Mouse (Mus musculus) liver, embryonic 15.5 days (tissue): ENCODE data around the gene Nectin2. TPM values are rescaled to one million over a fixed set of nuclear protein-coding genes. Genes with fewer than 3 reads are reported as not detected.

Experiments used
- ATAC-seq: fragments of 200-750 bp; cut with Nextera tagmentation; 2 replicates; pipeline ENCODE4 v1.8.0; 2017; ENCODE audit warnings: moderate number of reproducible peaks, mild to moderate bottlenecking, moderate library complexity; ENCODE audit not compliant: insufficient read depth
- H3K27ac ChIP-seq: fragments of 300-500 bp; sonication (generic); replicated peaks from 2 replicates; pipeline ENCODE4 v1.5.1; 2015; ENCODE audit warnings: mild to moderate bottlenecking, inconsistent platforms
- H3K27me3 ChIP-seq: fragments of 300-500 bp; sonication (generic); 2 replicates; pipeline ENCODE4 v1.6.1; 2015; ENCODE audit warnings: mild to moderate bottlenecking, inconsistent platforms
- H3K36me3 ChIP-seq: fragments of 300-500 bp; sonication (generic); replicated peaks from 2 replicates; pipeline ENCODE4 v1.6.1; 2015; ENCODE audit warnings: moderate library complexity, mild to moderate bottlenecking, inconsistent platforms
- H3K4me1 ChIP-seq: fragments of 300-500 bp; sonication (generic); replicated peaks from 2 replicates; pipeline ENCODE4 v1.6.1; 2015; ENCODE audit warnings: inconsistent platforms
- H3K4me2 ChIP-seq: fragments of 300-500 bp; sonication (generic); 2 replicates; pipeline ENCODE4 v1.6.1; 2015; ENCODE audit warnings: moderate library complexity, mild to moderate bottlenecking, inconsistent platforms
- H3K4me3 ChIP-seq: fragments of 300-500 bp; sonication (generic); replicated peaks from 2 replicates; pipeline ENCODE4 v1.5.1; 2015; ENCODE audit warnings: mild to moderate bottlenecking, inconsistent platforms
- H3K9ac ChIP-seq: fragments of 300-500 bp; sonication (generic); 2 replicates; pipeline ENCODE4 v1.6.1; 2015; ENCODE audit warnings: moderate library complexity, mild to moderate bottlenecking, inconsistent platforms
- H3K9me3 ChIP-seq: fragments of 300-500 bp; sonication (generic); replicated peaks from 2 replicates; pipeline ENCODE4 v1.6.1; 2016; ENCODE audit warnings: inconsistent platforms
- WGBS: fragments of 180-500 bp; shearing (Covaris S2); methylation state at CpG from one replicate; pipeline ENCODE4 v1.1.7; 2015; ENCODE audit warnings: mixed read lengths; ENCODE audit not compliant: insufficient replicate concordance; 5-methylcytosine and 5-hydroxymethylcytosine counted together
- polyA plus RNA-seq: library from polyadenylated mRNA; unstranded; fragments of >200 nt; fragmentation: Nextera tagmentation; extraction: Ambion mirVana; gene quantifications from 2 replicates; pipeline ENCODE4 v1.2.1, GENCODE M21; 2015

Gene Nectin2
- polyA plus RNA-seq, 1 experiment from 2014 or later = 15.2 TPM

DNA sequence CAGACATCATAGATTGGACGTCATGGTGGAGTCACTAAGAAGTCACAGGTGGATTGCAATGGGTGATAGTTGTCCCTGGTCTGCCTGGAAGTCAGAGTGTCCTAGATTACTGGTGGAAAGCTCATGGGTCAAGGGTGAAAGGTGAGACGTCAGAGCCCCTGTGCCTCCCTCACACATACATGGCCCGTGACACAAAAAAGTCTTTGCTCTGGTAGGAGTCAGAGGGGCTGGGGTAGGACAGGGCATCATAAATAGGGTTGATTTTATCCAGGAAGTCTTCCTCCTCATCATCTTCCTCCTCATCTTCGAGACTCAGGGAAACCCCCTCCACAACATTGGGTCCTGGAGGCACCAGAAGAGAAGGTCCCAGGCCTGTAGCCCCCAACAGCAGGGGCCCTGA is 32.9 kb downstream of the Nectin2 start:
- Histone ChIP-seq H3K9me3 (no peaks in the 10 kb centered on the region), H3K36me3 (peaks cover 15% of the 10 kb centered on the region), H3K4me3 (no peak overlapping the region), H3K9ac (no peak overlapping the region), H3K27ac (no peak overlapping the region), H3K4me1 (peaks cover 40% of the 10 kb centered on the region), H3K4me2 (no peak overlapping the region), H3K27me3 (no peaks in the 10 kb centered on the region)
- ATAC-seq = no peak
- 66% methylated on average over 4 of the region's 4 CpGs for WGBS

DNA sequence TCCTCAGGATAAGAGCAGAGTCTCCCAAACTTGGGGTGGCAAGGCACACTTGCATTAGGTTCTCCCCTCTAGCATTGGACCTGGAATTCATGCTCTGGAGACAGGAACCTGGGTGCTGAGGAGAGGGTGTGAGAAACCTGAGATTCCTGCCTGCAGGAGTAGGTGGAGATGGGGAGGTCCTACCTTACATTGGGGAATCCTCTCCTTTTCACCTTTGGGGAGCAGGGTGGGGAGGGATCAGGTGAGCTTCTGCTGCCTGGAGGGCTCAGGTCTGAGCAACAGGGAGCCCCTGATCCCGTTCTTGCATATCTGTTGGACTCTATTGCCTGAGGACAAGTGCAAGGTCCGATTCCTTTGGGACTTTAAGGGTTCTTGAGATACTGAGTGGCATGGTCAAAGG is 33.5 kb downstream of the Nectin2 start:
- Histone ChIP-seq H3K9ac (no peak overlapping the region), H3K4me3 (peak overlapping the region; percentile 67)
- 71% methylated on average over 2 of the region's 2 CpGs for WGBS

DNA sequence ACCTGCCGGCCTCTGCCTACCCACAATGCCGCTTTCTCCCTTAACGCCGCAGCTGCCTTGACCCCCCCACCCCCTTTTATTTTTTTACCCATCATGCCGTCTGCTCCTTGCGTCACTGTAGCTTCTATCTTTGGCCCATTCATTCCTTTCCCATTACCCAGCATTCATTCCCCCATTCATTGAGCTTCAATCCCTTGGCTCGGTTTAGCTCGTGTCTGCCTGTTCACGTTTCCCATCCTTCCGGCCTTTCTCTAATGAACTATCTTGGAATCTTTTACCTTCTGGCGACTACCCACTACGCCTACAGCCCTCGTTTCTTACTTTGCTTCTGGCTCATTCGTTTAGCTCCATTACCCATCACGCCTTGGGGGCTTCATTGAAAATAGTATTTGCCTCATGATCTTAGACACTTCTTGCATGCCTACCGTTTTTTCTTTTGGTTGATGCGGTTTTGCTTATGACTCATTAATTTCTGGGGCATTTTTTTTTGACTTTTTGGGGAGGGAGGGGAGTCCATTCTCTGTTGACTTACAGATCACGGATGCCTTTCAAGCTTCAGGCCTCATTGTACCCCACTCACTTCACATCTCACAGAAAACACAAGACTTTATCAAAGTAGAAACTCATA is 34.1 kb downstream of the Nectin2 start:
- Histone ChIP-seq H3K27ac (peak overlapping the region; percentile 87), H3K9ac (peak overlapping the region; percentile 56), H3K9me3 (no peaks in the 10 kb centered on the region), H3K27me3 (no peaks in the 10 kb centered on the region), H3K4me2 (peak overlapping the region; percentile 88), H3K4me1 (peaks cover 39% of the 10 kb centered on the region), H3K4me3 (peak overlapping the region; percentile 67), H3K36me3 (peaks cover 26% of the 10 kb centered on the region)
- 6% methylated on average over 18 of the region's 18 CpGs for WGBS
- no peak for ATAC-seq

More for the DNA sequence above, 33.5 kb downstream of the Nectin2 start:
- no peaks in the 10 kb centered on the region for H3K9me3 ChIP-seq
- peaks cover 39% of the 10 kb centered on the region for H3K4me1 ChIP-seq
- H3K27me3 ChIP-seq = no peaks in the 10 kb centered on the region
- no peak for ATAC-seq
- peak overlapping the region; percentile 88 for H3K4me2 ChIP-seq
- peaks cover 20% of the 10 kb centered on the region for H3K36me3 ChIP-seq
- peak overlapping the region; percentile 87; the same call in 1 of the 2 replicates for H3K27ac ChIP-seq

DNA sequence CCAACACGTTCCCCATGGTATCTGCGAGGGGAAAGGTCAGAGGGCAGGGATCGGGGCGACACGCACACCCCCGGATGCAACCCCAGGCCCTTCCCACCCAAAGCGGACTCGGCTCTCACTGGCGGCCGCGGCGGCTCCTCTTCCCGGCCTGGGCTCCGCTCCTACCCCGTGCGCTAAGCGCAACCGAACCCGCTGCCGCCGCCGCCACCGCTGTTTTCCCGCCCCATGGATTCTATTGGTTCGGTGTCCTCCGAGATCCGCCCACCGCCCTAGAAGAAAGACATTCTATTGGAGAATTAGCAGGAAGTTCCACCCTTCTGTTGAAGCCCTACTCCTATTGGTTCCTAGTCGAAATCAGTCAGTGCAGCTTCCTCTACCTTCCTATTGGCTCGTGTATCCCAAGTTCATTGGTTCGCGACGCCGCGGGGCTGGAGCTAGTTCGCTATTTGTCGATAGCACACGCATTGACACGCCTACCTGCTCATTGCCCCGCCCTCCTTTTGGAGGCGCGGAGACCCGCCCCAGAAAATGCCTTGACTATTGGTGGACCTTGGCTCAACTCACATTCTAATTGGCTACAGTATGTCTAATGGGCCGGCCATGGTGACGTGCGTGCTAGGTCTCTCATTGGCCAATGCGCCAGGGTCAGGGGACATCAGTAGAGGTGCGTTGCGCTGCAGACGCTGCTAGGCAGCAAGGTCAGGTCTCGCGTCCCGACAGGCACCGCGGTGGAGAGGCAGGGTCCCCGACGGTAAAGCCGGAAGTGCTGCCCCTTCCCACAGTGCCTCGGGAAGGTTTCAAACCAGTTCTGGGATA is 34.8 kb downstream of the Nectin2 start, which contains the start of gene Tomm40:
Gene Tomm40, minus strand, starts transcription at position 200 of the 816 bp plus-strand sequence.
- peaks cover 39% of the 10 kb centered on the region for H3K4me1 ChIP-seq
- H3K4me3 ChIP-seq = peak within 1 kb of the TSS; percentile 81
- under 1% methylated on average over 53 of the region's 59 CpGs for WGBS
- ATAC-seq = peak; percentile 98
- H3K27ac ChIP-seq = peak within 1 kb of the TSS; percentile 87
- H3K9me3 ChIP-seq = no peaks in the 10 kb centered on the region
- H3K4me2 ChIP-seq = peak within 1 kb of the TSS; percentile 93
- H3K9ac ChIP-seq = peak within 1 kb of the TSS; percentile 89
- no peaks in the 10 kb centered on the region for H3K27me3 ChIP-seq
- H3K36me3 ChIP-seq = peaks cover 32% of the 10 kb centered on the region

DNA sequence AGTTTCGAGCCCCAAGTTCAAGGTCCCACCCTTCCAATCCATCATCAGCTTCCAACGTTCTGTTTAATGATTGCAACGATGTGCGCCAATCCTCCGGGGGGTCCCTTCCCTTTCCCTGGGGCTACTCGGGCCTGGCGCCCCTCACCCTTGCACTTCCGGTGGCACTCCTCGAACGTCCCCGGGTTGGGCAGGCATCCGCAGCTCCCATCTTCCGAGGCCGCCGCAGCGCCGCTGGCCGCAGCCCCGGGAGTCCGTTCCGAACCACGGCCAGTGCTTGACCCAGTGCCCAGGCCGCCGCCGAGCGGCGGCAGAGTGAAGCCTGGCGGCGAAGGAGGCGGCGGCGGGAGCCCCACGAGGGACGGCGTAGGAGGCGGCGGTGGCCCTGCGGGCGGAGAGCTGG is 35.4 kb downstream of the Nectin2 start:
- 0% methylated on average over 39 of the region's 39 CpGs for WGBS
- H3K27me3 ChIP-seq = no peaks in the 10 kb centered on the region
- peak overlapping the region; percentile 93 for H3K4me2 ChIP-seq

DNA sequence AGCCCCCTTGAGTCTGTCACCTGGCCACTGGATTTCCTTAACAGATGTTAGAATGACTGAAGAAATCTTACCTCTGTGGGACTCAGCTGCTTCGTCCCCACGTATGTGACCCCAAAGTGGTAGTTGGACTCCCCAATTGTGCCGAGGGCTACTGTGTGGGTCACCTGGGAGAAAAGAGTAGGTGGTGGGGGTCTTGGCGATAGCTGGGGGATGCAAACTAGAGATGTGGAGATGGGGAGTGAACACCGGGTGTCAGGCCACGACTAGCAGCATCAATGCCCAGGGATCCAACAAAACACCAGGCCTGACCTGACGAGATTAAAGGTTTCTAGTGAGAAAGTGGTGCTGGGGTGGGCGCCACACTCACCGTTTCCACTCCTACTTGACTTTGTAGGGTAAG is 36.7 kb downstream of the Nectin2 start:
- no peak for ATAC-seq
- Histone ChIP-seq H3K36me3 (peaks cover 50% of the 10 kb centered on the region), H3K4me2 (peak overlapping the region; percentile 93), H3K27me3 (no peaks in the 10 kb centered on the region), H3K9ac (0 out of 2 replicates have a peak overlapping the region, but pooled peaks have one; percentile 89), H3K4me3 (peak overlapping the region; percentile 81), H3K27ac (no peak overlapping the region), H3K4me1 (peaks cover 43% of the 10 kb centered on the region), H3K9me3 (no peaks in the 10 kb centered on the region)
- 68% methylated on average over 9 of the region's 9 CpGs for WGBS

More for the DNA sequence above, 35.4 kb downstream of the Nectin2 start:
- Histone ChIP-seq H3K9ac (peak overlapping the region; percentile 89), H3K36me3 (peaks cover 38% of the 10 kb centered on the region), H3K4me3 (peak overlapping the region; percentile 81), H3K27ac (peak overlapping the region; percentile 75), H3K4me1 (peaks cover 39% of the 10 kb centered on the region), H3K9me3 (no peaks in the 10 kb centered on the region)
- 0 out of 2 replicates have a peak, but pooled peaks have one; percentile 0 for ATAC-seq

DNA sequence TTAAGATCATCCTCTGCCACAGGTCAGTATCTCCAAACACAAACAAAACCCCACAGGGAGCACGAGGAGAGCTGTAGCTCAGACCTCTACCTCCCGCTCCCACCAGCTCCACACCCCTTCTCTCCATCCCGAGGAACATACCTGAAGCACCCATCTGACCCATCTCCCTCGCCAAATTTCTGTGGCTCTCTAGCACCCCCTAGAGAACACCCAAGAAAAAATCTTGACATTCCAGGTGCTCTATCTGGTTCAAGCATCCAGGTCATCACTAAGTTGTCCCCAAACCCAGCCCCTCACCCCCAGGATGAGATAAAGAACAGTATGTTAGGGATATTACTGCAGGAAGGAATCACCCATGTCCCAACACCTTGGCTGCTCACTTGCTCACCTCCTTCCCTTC is 37.1 kb downstream of the Nectin2 start:
- Histone ChIP-seq H3K4me1 (peaks cover 43% of the 10 kb centered on the region), H3K27ac (no peak overlapping the region), H3K4me2 (peak overlapping the region; percentile 93; the same call in 1 of the 2 replicates), H3K9me3 (no peaks in the 10 kb centered on the region), H3K27me3 (no peaks in the 10 kb centered on the region), H3K36me3 (peaks cover 52% of the 10 kb centered on the region), H3K9ac (no peak overlapping the region), H3K4me3 (peak overlapping the region; percentile 81; the same call in 1 of the 2 replicates)
- no peak for ATAC-seq
- 31% methylated on average over 4 of the region's 4 CpGs for WGBS

DNA sequence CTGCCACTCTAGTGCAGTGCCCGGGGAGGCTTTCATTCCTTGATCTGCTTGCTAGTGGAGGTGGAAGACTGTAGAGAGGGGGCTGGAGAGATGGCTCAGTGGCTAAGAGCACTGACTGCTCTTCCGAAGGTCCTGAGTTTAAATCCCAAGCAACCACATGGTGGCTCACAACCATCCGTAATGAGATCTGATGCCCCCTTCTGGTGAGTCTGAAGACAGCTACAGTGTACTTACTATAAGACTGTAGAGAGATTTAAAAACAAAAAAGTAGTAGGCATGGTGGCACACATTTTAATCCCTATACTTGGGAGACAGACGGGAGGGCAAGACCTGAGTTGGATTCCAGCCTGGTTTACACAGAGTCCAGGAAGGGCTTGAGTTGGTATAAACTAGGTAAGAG is 37.9 kb downstream of the Nectin2 start:
- ATAC-seq = no peak
- Histone ChIP-seq H3K9me3 (no peaks in the 10 kb centered on the region), H3K27me3 (no peaks in the 10 kb centered on the region), H3K4me3 (no peak overlapping the region), H3K27ac (no peak overlapping the region), H3K4me1 (peaks cover 41% of the 10 kb centered on the region), H3K36me3 (peaks cover 58% of the 10 kb centered on the region), H3K4me2 (no peak overlapping the region), H3K9ac (no peak overlapping the region)
- 64% methylated on average over 4 of the region's 4 CpGs for WGBS

DNA sequence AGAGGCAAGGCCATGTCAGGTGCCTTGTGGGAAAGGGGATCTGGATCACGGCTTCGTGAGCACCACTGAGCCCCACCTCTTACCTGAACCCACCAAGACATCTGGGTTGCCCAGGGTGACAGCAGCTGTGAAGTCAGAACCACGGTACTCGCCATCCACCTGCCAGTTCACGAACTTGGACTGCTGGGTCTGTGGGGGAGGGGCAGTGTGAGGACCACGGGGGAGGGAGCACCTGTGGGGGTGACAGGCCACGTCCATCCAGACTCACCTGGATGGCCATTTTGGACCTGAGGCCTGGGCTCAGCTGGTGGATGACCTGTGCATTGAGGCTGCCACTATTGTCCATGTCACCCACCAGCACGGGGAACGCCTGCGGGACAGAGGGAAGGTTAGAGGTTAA is 39.6 kb downstream of the Nectin2 start:
- no peak overlapping the region for H3K4me3 ChIP-seq
- H3K9ac ChIP-seq = no peak overlapping the region
- H3K9me3 ChIP-seq = no peaks in the 10 kb centered on the region
- peaks cover 73% of the 10 kb centered on the region for H3K36me3 ChIP-seq
- ATAC-seq = no peak
- H3K27me3 ChIP-seq = no peaks in the 10 kb centered on the region
- H3K4me1 ChIP-seq = peaks cover 28% of the 10 kb centered on the region
- H3K27ac ChIP-seq = no peak overlapping the region
- 74% methylated on average over 10 of the region's 10 CpGs for WGBS
- no peak overlapping the region for H3K4me2 ChIP-seq

DNA sequence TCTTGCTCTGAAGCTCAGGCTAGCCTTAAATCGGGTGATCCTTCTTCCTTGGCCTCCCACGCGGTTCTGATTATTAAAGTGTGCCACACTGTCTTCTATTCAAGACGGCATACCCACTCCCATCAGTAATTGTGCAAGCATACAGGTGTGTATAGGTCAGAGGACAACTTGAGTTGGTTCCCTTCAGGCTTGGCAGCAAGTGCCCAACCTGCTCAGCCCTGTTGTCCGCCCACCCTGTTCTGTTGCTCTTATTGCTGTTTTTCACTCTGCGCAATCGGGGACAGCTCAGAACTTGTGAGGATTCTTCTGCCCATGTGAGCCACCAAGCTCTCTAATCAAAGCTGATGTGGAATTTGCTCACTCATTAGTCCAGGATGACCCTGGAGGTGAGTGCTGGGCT is 45.0 kb downstream of the Nectin2 start:
- Histone ChIP-seq H3K27me3 (no peaks in the 10 kb centered on the region), H3K4me2 (no peak overlapping the region), H3K4me3 (no peak overlapping the region), H3K9me3 (no peaks in the 10 kb centered on the region), H3K27ac (no peak overlapping the region), H3K36me3 (peaks cover 67% of the 10 kb centered on the region), H3K4me1 (peaks cover 33% of the 10 kb centered on the region), H3K9ac (no peak overlapping the region)
- WGBS = 82% methylated on average over 7 of the region's 7 CpGs
- ATAC-seq = no peak

DNA sequence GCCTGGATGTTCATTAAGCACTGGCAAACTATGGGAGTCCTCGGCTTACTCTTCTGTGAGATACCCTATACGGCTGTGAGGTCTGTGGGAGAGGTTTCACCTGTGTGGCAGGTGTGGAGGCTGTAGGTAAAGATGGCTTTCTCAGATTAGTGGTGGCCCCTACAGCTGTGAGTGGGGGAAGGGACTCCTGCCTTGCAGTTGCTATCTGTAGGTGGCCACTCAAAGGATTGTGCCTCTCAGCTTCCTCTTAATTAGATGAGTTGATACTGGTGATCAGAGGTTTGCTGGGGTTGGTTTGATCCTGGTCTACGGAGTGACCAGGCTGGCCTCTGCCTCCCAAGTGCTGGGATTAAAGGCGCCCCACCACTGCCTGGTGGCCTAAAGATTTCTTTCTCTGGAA is 45.8 kb downstream of the Nectin2 start:
- H3K9me3 ChIP-seq = no peaks in the 10 kb centered on the region
- no peak overlapping the region for H3K27ac ChIP-seq
- peaks cover 41% of the 10 kb centered on the region for H3K4me1 ChIP-seq
- no peak overlapping the region for H3K4me3 ChIP-seq
- ATAC-seq = no peak
- H3K36me3 ChIP-seq = peaks cover 60% of the 10 kb centered on the region
- H3K9ac ChIP-seq = no peak overlapping the region
- no peaks in the 10 kb centered on the region for H3K27me3 ChIP-seq
- 76% methylated on average over 4 of the region's 4 CpGs for WGBS
- H3K4me2 ChIP-seq = no peak overlapping the region
